Mouse (Mus musculus) CH12F3 (cell line): Measurements from ENCODE around the gene Gemin2.
"Not testable (repeated sequence)": the region's sequence is repeated elsewhere in the genome, so short reads cannot be mapped to it uniquely, and the experiment has no call there.

Experiments used
- in situ Hi-C: fragments of 300-500 bp; cut with MboI; formaldehyde crosslinking; loops from 2 replicates; pipeline ENCODE4 v1.14.3; 2020; ENCODE audit warnings: low sequenced_read_pairs

Gemin2 gene

DNA sequence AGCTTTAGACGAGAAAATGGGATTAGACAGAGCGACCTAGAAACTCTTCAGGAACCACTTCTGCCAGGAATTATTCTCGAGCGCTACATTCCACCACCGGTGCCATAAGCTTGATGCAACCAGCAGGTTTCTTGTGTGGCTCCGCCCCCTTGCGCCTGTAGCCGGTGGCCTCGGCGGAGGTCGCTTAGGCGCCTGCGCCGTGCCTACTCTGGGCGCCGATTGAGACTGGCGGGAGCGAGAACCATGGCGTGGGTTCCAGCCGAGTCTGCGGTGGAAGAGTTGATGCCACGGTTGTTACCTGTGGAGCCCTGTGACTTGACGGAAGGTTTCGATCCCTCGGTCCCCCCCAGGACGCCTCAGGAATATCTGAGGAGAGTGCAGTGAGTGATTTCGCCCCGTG, at the start of gene Gemin2:
TSS of gene Gemin2 (plus strand) at position 160 of the 400 bp plus-strand sequence.
- in situ Hi-C loops, result no loop called here

DNA sequence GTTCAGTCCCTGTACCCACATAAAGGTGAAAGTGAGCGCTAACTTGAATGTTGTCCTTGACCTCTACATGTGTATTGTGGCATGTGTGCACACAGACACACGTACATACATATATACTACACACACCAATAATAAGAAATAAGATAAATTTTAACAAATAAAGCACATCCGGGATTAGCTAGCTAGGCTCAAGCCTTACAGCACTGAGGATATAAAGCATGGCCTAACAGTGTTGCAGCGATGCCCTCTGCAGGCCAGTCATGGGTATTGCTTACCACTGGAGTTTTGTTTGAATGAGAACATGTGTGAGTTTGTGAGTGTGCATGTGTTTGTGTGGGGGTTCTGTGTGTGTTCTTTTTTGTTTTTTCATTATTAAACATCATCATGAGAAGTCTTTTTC, 48.6 kb upstream of the Gemin2 start:
- in situ Hi-C loops, result no loop called here

GRCm38 (mm10) chr12:58976966-58977365, 36.2 kb upstream of the Gemin2 start:
- in situ Hi-C loops, result no loop called here

- in situ Hi-C loops, result not testable (repeated sequence)
Observed at GRCm38 (mm10) chr12:58981178-58981661, 32.0 kb upstream of the Gemin2 start.

DNA sequence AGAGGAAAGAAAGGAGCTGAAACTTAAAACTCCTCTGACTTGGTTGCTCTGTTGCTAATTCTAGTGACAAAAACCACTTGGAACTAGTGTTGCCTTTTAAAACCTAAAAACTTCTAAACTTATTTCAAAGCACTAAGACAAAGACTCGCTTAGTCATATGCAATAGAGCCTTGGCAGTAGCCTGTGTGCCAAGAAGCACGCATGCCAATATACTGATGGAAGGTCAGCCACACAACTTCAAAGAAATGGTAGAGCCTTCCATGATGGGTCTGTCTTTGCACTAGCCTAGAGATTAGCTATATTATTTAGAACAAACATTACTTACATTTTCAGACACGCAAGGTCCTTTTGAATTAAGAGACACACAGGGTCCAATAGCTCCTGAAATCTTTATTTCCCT, 27.4 kb upstream of the Gemin2 start:
- in situ Hi-C loops, result no loop called here

- in situ Hi-C loops, result no loop called here
Observed at GRCm38 (mm10) chr12:59010482-59010881, 2.7 kb upstream of the Gemin2 start.

- in situ Hi-C loops, result no loop called here
Observed at GRCm38 (mm10) chr12:59011275-59011843, 1.8 kb upstream of the Gemin2 start.

GRCm38 (mm10) chr12:59011844-59012709, 1.1 kb upstream of the Gemin2 start, which contains the start of gene Sec23a:
Sec23a (minus strand) TSS chr12:59012017.
- in situ Hi-C loops, result no loop called here

- in situ Hi-C loops, result no loop called here
Observed at GRCm38 (mm10) chr12:59012710-59013091, 492 bp upstream of the Gemin2 start.

GRCm38 (mm10) chr12:59017970-59018369, 4.8 kb downstream of the Gemin2 start:
- in situ Hi-C loops, result no loop called here

DNA sequence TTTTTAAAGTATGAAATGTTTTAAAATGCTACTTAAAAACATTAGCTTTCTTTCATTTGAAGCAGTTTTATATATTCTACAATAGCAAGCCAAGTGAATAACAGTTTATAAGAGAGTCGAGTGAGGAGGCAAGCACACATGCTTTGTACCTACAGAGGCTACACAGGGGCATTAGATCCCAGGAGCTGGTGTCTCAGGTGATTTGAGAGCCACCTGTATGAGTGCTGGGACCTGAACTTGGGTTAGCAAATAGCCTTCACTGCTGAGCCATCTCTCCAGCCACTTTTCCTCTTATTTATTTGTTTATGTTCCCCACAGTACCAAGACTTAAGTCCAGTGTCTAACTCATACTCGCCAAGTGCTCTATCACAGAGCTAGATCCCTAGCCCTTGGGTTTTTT, 6.7 kb downstream of the Gemin2 start:
- in situ Hi-C loops, result no loop called here

- in situ Hi-C loops, result no loop called here
Observed at GRCm38 (mm10) chr12:59021306-59021705, 8.1 kb downstream of the Gemin2 start.

GRCm38 (mm10) chr12:59032101-59032500, 18.9 kb downstream of the Gemin2 start:
- in situ Hi-C loops, result no loop called here

DNA sequence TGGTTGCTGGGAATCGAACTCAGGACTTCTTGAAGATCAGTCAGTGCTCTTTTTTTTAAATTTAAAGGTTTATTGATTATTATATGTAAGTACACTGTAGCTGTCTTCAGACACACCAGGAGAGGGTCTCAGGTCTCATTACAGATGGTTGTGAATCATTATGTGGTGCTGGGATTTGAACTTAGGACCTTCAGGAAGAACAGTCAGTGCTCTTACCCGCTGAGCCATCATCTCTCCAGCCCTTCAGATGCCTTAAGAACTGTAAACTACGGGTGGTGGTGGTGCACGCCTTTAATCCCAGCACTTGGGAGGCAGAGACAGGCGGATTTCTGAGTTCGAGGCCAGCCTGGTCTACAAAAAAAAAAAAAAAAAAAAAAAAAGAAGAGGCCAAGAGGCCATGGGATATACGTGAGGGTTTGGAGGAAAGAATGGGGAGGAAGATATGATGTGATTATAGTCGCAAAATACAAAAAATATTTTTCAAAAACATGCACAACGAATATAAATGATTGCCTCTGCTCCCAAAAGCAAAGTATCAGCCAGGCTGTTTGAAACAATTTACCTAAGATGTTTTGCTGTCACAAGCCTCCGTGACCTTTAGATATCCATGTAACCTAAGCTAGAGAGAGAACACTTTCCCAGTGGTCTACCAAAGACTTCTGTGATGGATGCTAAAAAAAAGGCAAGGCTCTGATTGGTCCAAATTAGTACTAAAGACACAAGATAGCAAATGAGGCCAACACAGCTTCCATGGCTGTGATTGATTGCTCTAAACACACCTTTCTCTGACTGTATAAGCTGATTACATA, 26.2 kb downstream of the Gemin2 start:
- in situ Hi-C loops, result no loop called here

DNA sequence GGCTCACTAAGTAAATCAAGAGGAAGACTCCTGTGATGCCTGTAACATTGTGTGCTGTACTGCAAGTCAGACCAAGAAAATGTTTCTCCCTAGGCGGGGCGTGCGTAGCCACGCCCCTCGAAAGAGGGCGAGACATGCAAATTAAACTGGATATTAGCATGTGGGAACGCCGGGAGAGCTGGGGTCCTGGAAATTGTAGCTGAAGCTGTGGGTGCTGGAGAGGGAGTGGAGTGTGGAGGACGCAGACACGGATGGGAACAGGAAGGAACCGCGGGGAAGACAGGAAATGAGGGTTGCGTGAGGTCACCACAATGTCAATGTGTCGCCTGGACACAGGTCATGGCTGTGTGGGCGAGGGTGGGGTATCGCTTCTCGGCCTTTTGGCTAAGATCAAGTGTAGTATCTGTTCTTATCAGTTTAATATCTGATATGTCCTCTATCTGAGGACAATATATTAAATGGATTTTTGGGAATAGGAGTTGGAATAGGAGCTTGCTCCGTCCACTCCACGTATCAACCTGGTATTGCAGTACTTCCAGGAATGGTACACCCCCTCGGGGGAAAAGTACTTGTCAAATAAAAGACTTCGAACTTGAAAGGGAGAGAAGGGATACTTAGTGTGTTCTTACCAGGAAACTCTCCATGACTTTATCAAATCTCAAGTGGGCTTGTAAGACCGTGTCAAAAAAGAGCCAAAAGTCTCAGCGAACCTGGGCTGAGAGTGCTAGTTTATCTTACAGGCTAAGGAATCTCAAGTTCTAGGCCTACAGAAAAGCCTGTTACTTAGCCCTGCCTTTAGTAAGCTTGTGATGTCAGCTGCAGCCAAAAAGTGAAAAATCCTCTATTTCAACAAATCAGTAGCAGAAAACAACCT, 27.0 kb downstream of the Gemin2 start:
- in situ Hi-C loops, result no loop called here

DNA sequence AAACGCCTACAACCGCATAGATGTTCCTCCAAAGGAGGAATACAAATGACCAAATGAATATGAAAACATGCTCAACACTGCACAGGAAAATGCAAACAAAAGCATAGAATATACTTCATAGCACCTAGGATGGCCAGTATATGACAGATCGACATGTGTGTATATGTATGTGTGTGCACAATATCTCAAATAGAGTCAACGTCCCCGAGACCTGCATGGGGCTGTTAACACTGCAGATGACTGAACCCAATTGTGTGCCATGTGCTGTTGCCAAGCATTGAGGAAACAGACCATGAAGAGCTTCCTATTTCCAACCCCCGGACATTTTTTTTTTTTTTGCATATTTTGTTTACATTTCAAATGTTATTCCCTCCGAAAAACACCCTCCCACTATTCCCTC, 27.7 kb downstream of the Gemin2 start:
- in situ Hi-C loops, result no loop called here

DNA sequence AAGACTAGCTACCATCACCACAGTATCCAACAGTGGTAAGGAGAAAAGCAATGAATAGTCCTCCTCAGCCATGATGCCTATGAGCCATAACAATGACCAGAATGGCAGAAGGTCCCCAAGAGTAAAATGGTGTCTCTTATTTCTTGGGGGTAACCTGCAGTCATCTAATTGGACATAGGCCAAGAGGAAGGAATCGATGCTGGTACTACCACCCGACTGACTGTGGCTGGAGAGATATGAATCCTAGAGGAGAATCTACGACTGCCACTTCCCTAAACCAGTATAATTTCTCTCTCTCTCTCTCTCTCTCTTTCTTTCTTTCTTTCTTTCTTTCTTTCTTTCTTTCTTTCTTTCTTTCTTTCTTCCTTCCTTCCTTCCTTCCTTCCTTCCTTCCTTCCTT, 39.3 kb downstream of the Gemin2 start:
- in situ Hi-C loops, result no loop called here

- in situ Hi-C loops, result no loop called here
Observed at GRCm38 (mm10) chr12:59053166-59053565, 40.0 kb downstream of the Gemin2 start.

- in situ Hi-C loops, result no loop called here
Observed at GRCm38 (mm10) chr12:59053976-59054375, 40.8 kb downstream of the Gemin2 start.

- in situ Hi-C loops, result no loop called here
Observed at GRCm38 (mm10) chr12:59055196-59055850, 42.1 kb downstream of the Gemin2 start.
